Mouse (Mus musculus): ENCODE results near the gene Fgfr2. TPM values are rescaled to one million over a fixed set of nuclear protein-coding genes. Genes with fewer than 3 reads are reported as not detected.

Gene Fgfr2
- total RNA-seq, 2 experiments from 2014 or later: 1.7 to 3.7 TPM

GRCm38 (mm10) chr7:132596557-132597250 lies 526.4 kb downstream of the Fgfr2 start:
- ATAC-seq (replicated peaks; ENCODE audit: low FRiP score, poor library complexity, severe bottlenecking): no peak

GRCm38 (mm10) chr7:132595787-132596186 lies 527.4 kb downstream of the Fgfr2 start:
- ATAC-seq (replicated peaks; ENCODE audit: low FRiP score, poor library complexity, severe bottlenecking): no peak

GRCm38 (mm10) chr7:132594325-132594724 lies 528.8 kb downstream of the Fgfr2 start:
- ATAC-seq (replicated peaks; ENCODE audit: low FRiP score, poor library complexity, severe bottlenecking): no peak

- ATAC-seq (replicated peaks; ENCODE audit: low FRiP score, poor library complexity, severe bottlenecking): no peak
These were observed 529.4 kb downstream of the Fgfr2 start for GRCm38 (mm10) chr7:132593762-132594161.

- ATAC-seq (replicated peaks; ENCODE audit: low FRiP score, poor library complexity, severe bottlenecking): no peak
These were observed 533.5 kb downstream of the Fgfr2 start for GRCm38 (mm10) chr7:132589610-132590009.

- ATAC-seq (replicated peaks; ENCODE audit: low FRiP score, poor library complexity, severe bottlenecking): no peak
These were observed 536.0 kb downstream of the Fgfr2 start for GRCm38 (mm10) chr7:132587167-132587566.

- no peak for ATAC-seq (replicated peaks; ENCODE audit: low FRiP score, poor library complexity, severe bottlenecking)
These were observed 537.3 kb downstream of the Fgfr2 start for GRCm38 (mm10) chr7:132585695-132586491.

- no peak for ATAC-seq (replicated peaks; ENCODE audit: low FRiP score, poor library complexity, severe bottlenecking)
These were observed 541.7 kb downstream of the Fgfr2 start for GRCm38 (mm10) chr7:132581441-132581840.

- no peak for ATAC-seq (replicated peaks; ENCODE audit: low FRiP score, poor library complexity, severe bottlenecking)
These were observed 542.6 kb downstream of the Fgfr2 start for GRCm38 (mm10) chr7:132580511-132580910.

GRCm38 (mm10) chr7:132576891-132577290 lies 546.3 kb downstream of the Fgfr2 start:
- ATAC-seq (replicated peaks; ENCODE audit: low FRiP score, poor library complexity, severe bottlenecking): no peak

- ATAC-seq (replicated peaks; ENCODE audit: low FRiP score, poor library complexity, severe bottlenecking): peak; percentile 95
These were observed 547.0 kb downstream of the Fgfr2 start, which contains the start of gene Oat for GRCm38 (mm10) chr7:132576116-132576650. Oat (minus strand) TSS chr7:132576398.

GRCm38 (mm10) chr7:132575623-132576022 lies 547.5 kb downstream of the Fgfr2 start:
- peak; percentile 71 for ATAC-seq (replicated peaks; ENCODE audit: low FRiP score, poor library complexity, severe bottlenecking)

- ATAC-seq (replicated peaks; ENCODE audit: low FRiP score, poor library complexity, severe bottlenecking): no peak
These were observed 548.5 kb downstream of the Fgfr2 start for GRCm38 (mm10) chr7:132574646-132575045.

- ATAC-seq (replicated peaks; ENCODE audit: low FRiP score, poor library complexity, severe bottlenecking): no peak
These were observed 549.9 kb downstream of the Fgfr2 start for GRCm38 (mm10) chr7:132573205-132573604.

GRCm38 (mm10) chr7:132572738-132573137 lies 550.4 kb downstream of the Fgfr2 start:
- ATAC-seq (replicated peaks; ENCODE audit: low FRiP score, poor library complexity, severe bottlenecking): no peak

- no peak for ATAC-seq (replicated peaks; ENCODE audit: low FRiP score, poor library complexity, severe bottlenecking)
These were observed 551.7 kb downstream of the Fgfr2 start for GRCm38 (mm10) chr7:132571481-132571880.

GRCm38 (mm10) chr7:132570071-132570470 lies 553.1 kb downstream of the Fgfr2 start:
- peak; percentile 80 for ATAC-seq (replicated peaks; ENCODE audit: low FRiP score, poor library complexity, severe bottlenecking)

- no peak for ATAC-seq (replicated peaks; ENCODE audit: low FRiP score, poor library complexity, severe bottlenecking)
These were observed 554.3 kb downstream of the Fgfr2 start for GRCm38 (mm10) chr7:132568817-132569216.

GRCm38 (mm10) chr7:132565831-132566230 lies 557.3 kb downstream of the Fgfr2 start:
- no peak for ATAC-seq (replicated peaks; ENCODE audit: low FRiP score, poor library complexity, severe bottlenecking)

GRCm38 (mm10) chr7:132559138-132559766 lies 563.9 kb downstream of the Fgfr2 start:
- no peak for ATAC-seq (replicated peaks; ENCODE audit: low FRiP score, poor library complexity, severe bottlenecking)
